In genomic region chr14:16364878-16365337, GRCm38 (mm10) we compare ENCODE assay signal across 8 mouse cellular contexts. TPM values are rescaled to one million over a fixed set of nuclear protein-coding genes. Genes with fewer than 3 reads are reported as not detected.
DNase-seq lines count a peak whose midpoint lies in the region; ATAC-seq lines count a peak whose summit lies in the region.

Gene Top2b, plus strand, starts transcription at chr14:16365179.

- H3K9ac ChIP-seq in intestine, embryonic 14.5 days (ENCODE audit: low read length), result peak within 1 kb of the TSS; percentile 95

- H3K4me2 ChIP-seq in intestine, embryonic 14.5 days (ENCODE audit: low read length), result peak within 1 kb of the TSS; percentile 84

- no peaks in the 10 kb centered on the region for H3K9me3 ChIP-seq in intestine, embryonic 14.5 days (ENCODE audit: control insufficient read depth, low read length)

- H3K36me3 ChIP-seq in intestine, embryonic 14.5 days (ENCODE audit: control insufficient read depth, insufficient read depth, low read length), result no peaks in the 10 kb centered on the region

- peak within 1 kb of the TSS; percentile 97 for H3K27ac ChIP-seq in intestine, embryonic 14.5 days (ENCODE audit: low read depth)

- peaks cover 16% of the 10 kb centered on the region for H3K4me1 ChIP-seq in intestine, embryonic 14.5 days (replicated peaks; ENCODE audit: control insufficient read depth, insufficient read depth, low read length)

- intact Hi-C loops in left cerebral cortex, postnatal 14 days (cut with DNase I), result loop anchor here (2.0 kb wide), 1 partner anchor 116 kb away; the partner anchor contains the start of genes Ngly1 and Oxsm

- H3K27me3 ChIP-seq in intestine, embryonic 14.5 days (replicated peaks; ENCODE audit: control insufficient read depth, insufficient read depth, low read length), result no peaks in the 10 kb centered on the region

- ATAC-seq in intestine, embryonic 14.5 days (replicated peaks; ENCODE audit: low FRiP score, low TSS enrichment, low read depth), result peak; percentile 99

- peak within 1 kb of the TSS; percentile 94 for H3K4me3 ChIP-seq in intestine, embryonic 14.5 days (ENCODE audit: low read depth, low read length)

- WGBS in intestine, embryonic 14.5 days, result under 1% methylated on average over 32 of the region's 32 CpGs

- peak; percentile 92 to 93 for DNase-seq in adrenal gland, adult 18-20 months (ENCODE audit: low spot score in 2 of 2)
- DNase-seq in embryo, embryonic 11 days, result peak; percentile 97
- peak; percentile 97 for DNase-seq in gastrocnemius, postnatal 25 days
- DNase-seq in intestine, embryonic 14.5 days (ENCODE audit: low spot score), result peak; percentile 98
- peak; percentile 98 to 99 for DNase-seq in left cerebral cortex, postnatal 14 days (ENCODE audit: low spot score in 2 of 2)
- peak; percentile 98 for DNase-seq in mesoderm, embryonic 11.5 days (ENCODE audit: low read depth, low spot score)
- DNase-seq in right cerebral cortex, postnatal 36 days (ENCODE audit: low spot score in 2 of 2), result peak; percentile 97 to 98
- peak; percentile 98 for DNase-seq in yolk sac, embryonic 10.5 days (ENCODE audit: low spot score)

RNA-seq across cellular contexts. Expression of gene Top2b, which starts in this region (rescaled TPM):
- total RNA-seq in adrenal gland, adult 18-20 months (2021), result 10 to 100 TPM; 62.0 to 73.4 TPM
- 10 to 100 TPM; 33.6 to 37.2 TPM for total RNA-seq in gastrocnemius, postnatal 25 days (2021)
- 62.7 and 82.1 TPM in 2 replicates for polyA plus RNA-seq in intestine, embryonic 14.5 days (2014; fragmentation: Nextera tagmentation; extraction: Ambion mirVana)
- total RNA-seq in left cerebral cortex, postnatal 14 days (2021), result 100 to 1,000 TPM; 119 to 127 TPM

Comparison
In these comparisons a context has a peak if more than half of its experiments do, and no peak if none do; other contexts are left out.
1. Peak in every context shown above with its lines: DNase-seq, ATAC-seq, H3K4me3 ChIP-seq and H3K27ac ChIP-seq.